Mouse (Mus musculus) liver, embryonic 14.5 days (tissue): ENCODE data around the gene Tpm3. TPM values are rescaled to one million over a fixed set of nuclear protein-coding genes. Genes with fewer than 3 reads are reported as not detected.

Experiments
- ATAC-seq: fragments of 200-750 bp; cut with Nextera tagmentation; 2 replicates; pipeline ENCODE4 v1.8.0; 2017; ENCODE audit warnings: moderate number of reproducible peaks, mild to moderate bottlenecking, moderate library complexity; ENCODE audit not compliant: insufficient read depth
- DNase-seq, 3 experiments: peaks; one replicate each; pipeline ENCODE4 v3.0.0-alpha.2; 2012 to 2013; ENCODE audit warnings: low read depth in 3 of 3, low spot score in 3 of 3
- H3K27ac ChIP-seq: fragments of 300-500 bp; sonication (generic); 2 replicates; pipeline ENCODE4 v1.5.1; 2014; ENCODE audit warnings: moderate library complexity, mild to moderate bottlenecking, control low read depth, inconsistent platforms
- H3K27me3 ChIP-seq: fragments of 300-500 bp; sonication (generic); 2 replicates; pipeline ENCODE4 v1.6.1; 2014; ENCODE audit warnings: mild to moderate bottlenecking, low read length, moderate library complexity; ENCODE audit not compliant: control insufficient read depth, insufficient read depth
- H3K36me3 ChIP-seq: fragments of 300-500 bp; sonication (generic); replicated peaks from 2 replicates; pipeline ENCODE4 v1.6.1; 2014; ENCODE audit warnings: low read depth; ENCODE audit not compliant: control insufficient read depth, insufficient read depth
- H3K4me1 ChIP-seq, 2 experiments: fragments of 200-500 bp in 1 of 2; fragments of 300-500 bp in 1 of 2; sonication (generic) in 1 of 2; replicated peaks; 2 replicates each; pipeline ENCODE4 v1.6.1; 2012 to 2014; ENCODE audit warnings: antibody characterized with exemption in 1 of 2, inconsistent platforms in 1 of 2, low read length in 1 of 2; ENCODE audit not compliant: control insufficient read depth in 2 of 2, insufficient read depth in 2 of 2
- H3K4me2 ChIP-seq: fragments of 300-500 bp; sonication (generic); 2 replicates; pipeline ENCODE4 v1.6.1; 2014; ENCODE audit warnings: low read depth, mild to moderate bottlenecking, control low read depth, moderate library complexity
- H3K4me3 ChIP-seq, 2 experiments: fragments of 200-500 bp in 1 of 2; fragments of 300-500 bp in 1 of 2; sonication (generic) in 1 of 2; 2 replicates each; pipeline ENCODE4 v1.5.1; 2012 to 2014; ENCODE audit warnings: low read depth in 2 of 2, low read length in 2 of 2, mild to moderate bottlenecking in 2 of 2, control low read depth in 1 of 2, inconsistent platforms in 1 of 2, moderate library complexity in 1 of 2; ENCODE audit not compliant: insufficient read depth in 1 of 2
- H3K9ac ChIP-seq: fragments of 300-500 bp; sonication (generic); replicated peaks from 2 replicates; pipeline ENCODE4 v1.6.1; 2014; ENCODE audit warnings: mild to moderate bottlenecking, control low read depth, moderate library complexity
- H3K9me3 ChIP-seq: fragments of 300-500 bp; sonication (generic); 2 replicates; pipeline ENCODE4 v1.6.1; 2016; ENCODE audit warnings: low read length, mixed read lengths; ENCODE audit not compliant: control insufficient read depth
- CTCF ChIP-seq: IDR thresholded peaks from 2 replicates; pipeline ENCODE4 v1.5.1; 2016; ENCODE audit warnings: antibody characterized with exemption, low read depth, control low read depth
- EP300 ChIP-seq: IDR thresholded peaks from 2 replicates; pipeline ENCODE4 v1.6.1; 2016; ENCODE audit warnings: antibody characterized with exemption, low read depth
- WGBS: fragments of 180-500 bp; shearing (Covaris S2); extraction: QIAGEN DNeasy Blood & Tissue Kit; methylation state at CpG from one replicate; pipeline ENCODE4 v1.1.7; 2014; ENCODE audit not compliant: insufficient replicate concordance; 5-methylcytosine and 5-hydroxymethylcytosine counted together
- polyA plus RNA-seq, 2 experiments: library from polyadenylated mRNA; depleted of rRNA in 1 of 2; stranded (reverse) in 1 of 2; unstranded in 1 of 2; fragments of >200 nt; fragmentation: Nextera tagmentation in 1 of 2; extraction: Ambion mirVana in 1 of 2; gene quantifications; 2 replicates each; pipeline versions ENCODE4 v1.2.1 to v1.2.3; 2012 to 2014

Tpm3 gene
- polyA plus RNA-seq, 2 experiments: 86.2 to 153 TPM

- H3K36me3 ChIP-seq: peaks cover 25% of the 10 kb centered on the region
- H3K27me3 ChIP-seq: no peaks in the 10 kb centered on the region
- H3K27ac ChIP-seq: peak within 1 kb of the TSS; percentile 88
- DNase-seq (peak; percentile 97 to 98 (median 97)), ATAC-seq (peak; percentile 87)
- peaks cover 10 to 17% of the 10 kb centered on the region in 2 experiments for H3K4me1 ChIP-seq
- H3K4me3 ChIP-seq: peak within 1 kb of the TSS; percentile 96 to 100
- peak within 1 kb of the TSS; percentile 91 for H3K4me2 ChIP-seq
- under 1% methylated on average over 75 of the region's 81 CpGs for WGBS
- no peak for TF ChIP-seq CTCF
- no peak for TF ChIP-seq EP300
- peak within 1 kb of the TSS; percentile 94 for H3K9ac ChIP-seq
- H3K9me3 ChIP-seq: no peaks in the 10 kb centered on the region
These were observed 19.9 kb upstream of the Tpm3 start, which contains the start of gene Ubap2l for GRCm38 (mm10) chr3:90052351-90053241. Gene Ubap2l (minus strand): TSS chr3:90052628.

DNA sequence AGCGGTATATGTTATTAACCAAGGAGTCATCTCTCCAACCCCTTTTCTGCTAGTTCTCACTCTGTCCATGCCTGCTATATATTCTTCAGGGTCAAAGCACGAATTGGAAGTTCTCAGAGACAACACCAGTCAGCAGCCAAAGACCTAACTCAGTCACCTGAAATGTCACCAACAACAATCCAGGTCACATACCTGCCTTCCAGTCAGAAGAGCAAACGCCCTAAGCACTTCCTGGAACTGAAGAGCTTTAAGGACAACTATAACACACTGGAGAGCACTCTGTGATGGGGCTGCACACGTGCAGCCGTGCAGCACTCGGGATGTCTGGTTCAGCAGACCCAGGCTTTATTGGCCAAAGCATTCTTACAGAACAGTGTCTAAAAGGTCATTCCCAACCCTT, 10.9 kb upstream of the Tpm3 start:
- Histone ChIP-seq H3K27me3 (no peaks in the 10 kb centered on the region), H3K4me2 (no peak overlapping the region), H3K36me3 (peaks cover 32% of the 10 kb centered on the region), H3K27ac (no peak overlapping the region), H3K9me3 (no peaks in the 10 kb centered on the region), H3K4me3 (no peak overlapping the region), H3K4me1 (no peaks in the 10 kb centered on the region), H3K9ac (no peak overlapping the region)
- no peak for TF ChIP-seq EP300
- no peak for TF ChIP-seq CTCF
- no peak for ATAC-seq
- DNase-seq: no peak
- 85% methylated on average over 6 of the region's 6 CpGs for WGBS

DNA sequence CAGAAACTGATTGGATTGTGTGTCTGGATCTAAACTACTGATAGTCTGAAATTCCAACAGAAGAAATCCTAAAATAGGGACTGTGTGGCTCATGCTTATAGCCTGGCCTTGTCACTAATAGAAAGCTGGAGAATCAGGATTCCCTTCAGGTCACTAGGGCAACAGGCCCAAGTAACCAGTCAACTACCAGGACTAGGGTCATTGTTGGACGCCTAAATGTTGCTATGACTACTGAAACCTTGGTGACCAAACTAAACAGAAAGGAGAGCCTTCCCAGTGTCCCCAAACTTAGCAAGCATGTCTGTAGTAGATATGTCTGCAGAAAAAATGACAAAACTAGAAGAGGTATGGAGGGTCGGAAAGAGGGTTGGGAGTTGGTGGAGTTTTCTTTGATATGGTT, 9.9 kb upstream of the Tpm3 start:
- Histone ChIP-seq H3K4me2 (no peak overlapping the region), H3K4me1 (no peaks in the 10 kb centered on the region), H3K27me3 (no peaks in the 10 kb centered on the region), H3K9ac (no peak overlapping the region), H3K36me3 (peaks cover 22% of the 10 kb centered on the region), H3K4me3 (no peak overlapping the region), H3K27ac (no peak overlapping the region), H3K9me3 (no peaks in the 10 kb centered on the region)
- ATAC-seq (no peak), DNase-seq (no peak)
- WGBS: 50% methylated on average over 2 of the region's 2 CpGs
- no peak for TF ChIP-seq CTCF
- no peak for TF ChIP-seq EP300

- 60% methylated on average over 3 of the region's 3 CpGs for WGBS
- H3K27me3 ChIP-seq: no peaks in the 10 kb centered on the region
- H3K9me3 ChIP-seq: no peaks in the 10 kb centered on the region
- no peak overlapping the region for H3K4me3 ChIP-seq
- TF ChIP-seq EP300 (no peak), CTCF (no peak)
- peaks cover 14% of the 10 kb centered on the region for H3K36me3 ChIP-seq
- ATAC-seq (no peak), DNase-seq (no peak)
- H3K27ac ChIP-seq: no peak overlapping the region
- H3K4me2 ChIP-seq: no peak overlapping the region
- H3K4me1 ChIP-seq: no peaks in the 10 kb centered on the region
- no peak overlapping the region for H3K9ac ChIP-seq
These were observed 8.1 kb upstream of the Tpm3 start for GRCm38 (mm10) chr3:90064383-90064782.

- Histone ChIP-seq H3K4me1 (no peaks in the 10 kb centered on the region), H3K4me3 (no peak overlapping the region), H3K36me3 (peaks cover 10% of the 10 kb centered on the region), H3K27ac (no peak overlapping the region), H3K9me3 (no peaks in the 10 kb centered on the region), H3K4me2 (no peak overlapping the region), H3K27me3 (no peaks in the 10 kb centered on the region), H3K9ac (no peak overlapping the region)
- no peak for TF ChIP-seq EP300
- peak; percentile 87 for TF ChIP-seq CTCF
- DNase-seq (no peak), ATAC-seq (no peak)
- 42% methylated on average over 3 of the region's 3 CpGs for WGBS
These were observed 6.9 kb upstream of the Tpm3 start for GRCm38 (mm10) chr3:90065553-90065952.
